Mouse (Mus musculus) ES-E14 (cell line): ENCODE measurements at regions not wholly inside any gene's neighbourhood (a gene's known extent, or its start where the extent isn't known, plus 50 kb on each side); places are given as distances from the start of the nearest gene placed in this dataset.

Experiments used
- DNase-seq: peaks from one replicate; pipeline ENCODE4 v3.0.0-alpha.2; 2013; ENCODE audit warnings: low read depth, low spot score
- H3K27ac ChIP-seq: 2 replicates; pipeline ENCODE4 v1.5.1; 2012; ENCODE audit warnings: low read depth, mild to moderate bottlenecking, low read length, moderate library complexity, mixed read lengths; ENCODE audit not compliant: poor library complexity, insufficient read depth, severe bottlenecking
- H3K36me3 ChIP-seq: 2 replicates; pipeline ENCODE4 v1.6.1; 2012; ENCODE audit warnings: mild to moderate bottlenecking, low read length, moderate library complexity, mixed read lengths; ENCODE audit not compliant: control insufficient read depth, poor library complexity, insufficient read depth, severe bottlenecking
- H3K4me1 ChIP-seq, 2 experiments: fragments of 150-350 bp in 1 of 2; sonication (generic) in 1 of 2; 2 replicates each; pipeline ENCODE4 v1.6.1; 2012; ENCODE audit warnings: low read length in 2 of 2, mild to moderate bottlenecking in 1 of 2, mixed read lengths in 1 of 2; ENCODE audit not compliant: control insufficient read depth in 2 of 2, insufficient read depth in 2 of 2, poor library complexity in 1 of 2
- H3K4me3 ChIP-seq, 2 experiments: fragments of 150-350 bp in 1 of 2; sonication (generic) in 1 of 2; 2 replicates each; pipeline ENCODE4 v1.5.1; 2012; ENCODE audit warnings: low read length in 2 of 2, low read depth in 1 of 2, mild to moderate bottlenecking in 1 of 2, mixed read lengths in 1 of 2; ENCODE audit not compliant: insufficient read depth in 1 of 2, poor library complexity in 1 of 2, severe bottlenecking in 1 of 2
- H3K9ac ChIP-seq: 2 replicates; pipeline ENCODE4 v1.6.1; 2012; ENCODE audit warnings: low read depth, mild to moderate bottlenecking, low read length, mixed read lengths; ENCODE audit not compliant: poor library complexity, insufficient read depth, severe bottlenecking
- H3K9me3 ChIP-seq: fragments of 150-350 bp; sonication (generic); 2 replicates; pipeline ENCODE4 v1.6.1; 2012; ENCODE audit warnings: low read depth, mild to moderate bottlenecking, low read length; ENCODE audit not compliant: control insufficient read depth, insufficient read depth
- CHD2 ChIP-seq: IDR thresholded peaks from 2 replicates; pipeline ENCODE4 v1.6.1; 2014; ENCODE audit warnings: mild to moderate bottlenecking, low read depth, low read length, inconsistent platforms
- HCFC1 ChIP-seq: IDR thresholded peaks from 2 replicates; pipeline ENCODE4 v1.6.1; 2012; ENCODE audit warnings: low read length, inconsistent platforms, borderline replicate concordance; ENCODE audit not compliant: insufficient read depth
- MAFK ChIP-seq: IDR thresholded peaks from 2 replicates; pipeline ENCODE4 v1.6.1; 2014; ENCODE audit warnings: mild to moderate bottlenecking, low read depth, low read length, inconsistent platforms; ENCODE audit not compliant: insufficient read depth
- ZC3H11A ChIP-seq: IDR thresholded peaks from 2 replicates; pipeline ENCODE4 v1.6.1; 2012; ENCODE audit warnings: low read depth, mild to moderate bottlenecking, inconsistent platforms, low read length, borderline replicate concordance
- ZNF384 ChIP-seq: IDR thresholded peaks from 2 replicates; pipeline ENCODE4 v1.6.1; 2012; ENCODE audit warnings: low read depth, low read length, inconsistent platforms
- in situ Hi-C, 2 experiments: fragments of 600-800 bp; cut with MboI; formaldehyde crosslinking; loops; one replicate each; pipeline ENCODE4 v1.15.1; 2025; ENCODE audit warnings: low sequenced_read_pairs in 2 of 2, inconsistent platforms in 1 of 2; ENCODE audit not compliant: unreplicated experiment in 2 of 2

DNA sequence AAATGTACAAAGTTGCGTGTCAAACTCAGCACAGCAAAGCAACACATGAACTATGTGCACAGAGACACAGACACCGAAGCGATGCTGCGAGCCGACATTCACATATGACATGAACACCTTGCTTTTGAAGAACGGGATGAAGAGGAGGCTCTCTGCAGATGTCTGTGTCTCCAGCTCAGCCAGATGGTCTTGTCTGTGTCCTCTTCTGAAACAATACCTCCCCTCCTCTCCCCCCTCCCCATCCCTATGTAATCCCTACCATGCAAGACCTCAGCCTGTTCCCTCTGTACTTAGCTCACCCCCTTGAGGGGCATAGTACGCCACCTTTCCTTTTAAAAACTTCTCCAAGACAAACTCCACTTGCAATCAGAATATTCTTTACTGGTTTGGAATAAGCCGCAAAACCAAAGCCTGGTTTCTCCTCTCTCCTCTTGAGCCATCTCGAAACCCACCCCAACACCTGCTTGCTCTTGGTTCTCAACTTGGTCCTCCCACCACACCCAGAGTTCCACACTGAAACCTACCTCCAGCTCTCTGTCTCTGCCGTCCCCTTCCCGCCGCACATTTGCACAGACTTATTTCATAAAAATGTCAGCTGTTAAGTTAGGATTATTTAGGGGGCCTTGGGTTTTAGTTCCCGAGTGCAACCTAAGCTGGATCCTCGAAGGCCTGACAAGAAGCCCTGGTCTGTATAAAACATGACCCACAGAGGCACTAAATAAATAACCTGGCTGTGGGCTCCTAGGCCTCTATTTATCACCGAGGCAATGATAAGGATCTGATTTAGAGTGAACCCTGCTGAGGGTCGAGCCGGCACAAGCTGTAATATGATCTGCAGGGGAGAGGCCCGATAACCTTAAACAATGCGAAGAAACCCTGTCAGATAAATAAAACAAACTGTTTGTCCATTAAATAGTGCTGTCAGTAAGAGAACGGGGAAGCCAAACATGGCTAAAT, 327.1 kb upstream of the Sall1 start:
- TF ChIP-seq ZC3H11A (no peak), CHD2 (no peak), MAFK (no peak), ZNF384 (no peak), HCFC1 (no peak)
- Histone ChIP-seq H3K27ac (no peak overlapping the region), H3K36me3 (no peaks in the 10 kb centered on the region), H3K4me3 (no peak overlapping the region), H3K4me1 (no peaks in the 10 kb centered on the region), H3K9ac (no peak overlapping the region), H3K9me3 (no peaks in the 10 kb centered on the region)
- no peak for DNase-seq
- in situ Hi-C loops, result no loop called here

DNA sequence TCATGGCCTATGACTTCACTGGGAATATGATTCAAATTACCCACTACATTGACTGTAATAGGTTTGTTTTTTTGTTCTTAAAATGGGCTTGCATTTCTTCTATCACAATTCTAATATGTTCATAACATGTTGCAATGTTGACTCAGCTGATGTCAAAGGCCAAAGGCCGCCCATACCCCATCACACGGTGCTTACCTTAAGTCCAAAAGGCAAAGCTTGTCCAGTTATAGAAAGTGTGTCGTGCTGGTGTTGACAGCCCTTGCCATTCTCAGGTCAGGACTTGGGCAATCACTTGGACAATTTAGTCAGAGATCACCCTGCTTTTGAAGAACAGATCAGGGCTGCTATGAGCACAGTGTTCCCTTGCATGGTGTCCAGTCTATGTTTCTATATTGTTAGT, 321.5 kb upstream of the Sall1 start:
- in situ Hi-C loops, result no loop called here
- no peaks in the 10 kb centered on the region for H3K4me1 ChIP-seq

DNA sequence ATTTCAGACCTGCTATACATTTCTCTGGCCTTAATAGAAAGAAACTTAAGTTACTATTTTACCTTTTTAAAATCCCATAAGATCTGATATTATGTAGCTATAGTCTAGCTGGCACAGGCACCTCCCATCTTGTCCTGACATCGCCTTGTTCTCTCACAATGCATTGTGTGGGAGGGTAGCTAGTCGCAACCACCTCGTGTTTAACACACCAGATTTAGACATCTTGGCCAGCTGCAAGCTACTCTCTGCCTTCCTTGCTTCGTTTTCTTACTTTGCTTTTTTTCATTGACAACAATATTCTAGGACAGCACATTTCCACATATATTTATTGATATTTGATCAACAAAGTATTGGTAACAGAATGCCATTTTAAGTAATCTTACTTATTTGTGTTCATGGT, 314.4 kb upstream of the Sall1 start:
- Histone ChIP-seq H3K4me3 (no peak overlapping the region), H3K9me3 (no peaks in the 10 kb centered on the region), H3K36me3 (no peaks in the 10 kb centered on the region), H3K9ac (no peak overlapping the region), H3K27ac (no peak overlapping the region), H3K4me1 (no peaks in the 10 kb centered on the region)
- no peak for TF ChIP-seq MAFK
- TF ChIP-seq HCFC1, result no peak
- TF ChIP-seq ZC3H11A, result no peak
- TF ChIP-seq ZNF384, result no peak
- no peak for TF ChIP-seq CHD2
- in situ Hi-C loops, result no loop called here
- no peak for DNase-seq

More for the DNA sequence above, 321.5 kb upstream of the Sall1 start:
- TF ChIP-seq ZC3H11A (no peak), HCFC1 (no peak), CHD2 (no peak), MAFK (no peak), ZNF384 (no peak)
- H3K9me3 ChIP-seq, result no peaks in the 10 kb centered on the region
- no peak for DNase-seq
- no peaks in the 10 kb centered on the region for H3K36me3 ChIP-seq
- H3K4me3 ChIP-seq, result no peak overlapping the region
- H3K27ac ChIP-seq, result no peak overlapping the region
- H3K9ac ChIP-seq, result no peak overlapping the region

DNA sequence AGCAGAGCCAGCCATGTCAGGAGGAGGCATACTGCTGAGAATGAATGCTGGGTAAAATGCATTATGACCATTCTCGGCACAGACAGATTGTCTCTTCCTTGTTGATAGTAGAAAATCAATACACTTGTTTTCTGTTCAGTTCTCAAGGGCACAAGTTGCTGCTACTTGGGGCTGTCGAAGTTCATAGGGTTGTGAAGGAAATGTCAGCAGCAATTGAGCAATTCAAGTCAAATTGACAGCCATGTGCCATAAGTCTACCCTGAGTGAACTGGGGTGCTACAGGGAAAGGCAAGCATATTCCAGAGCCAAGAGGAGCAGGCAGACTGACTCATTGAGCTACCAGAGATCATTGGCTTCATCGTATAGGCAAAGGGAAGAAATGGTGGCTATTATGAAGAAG, 301.6 kb upstream of the Sall1 start:
- no peak for DNase-seq
- Histone ChIP-seq H3K4me3 (no peak overlapping the region), H3K9ac (no peak overlapping the region), H3K27ac (no peak overlapping the region), H3K36me3 (no peaks in the 10 kb centered on the region), H3K4me1 (no peaks in the 10 kb centered on the region), H3K9me3 (no peaks in the 10 kb centered on the region)
- no peak for TF ChIP-seq HCFC1
- TF ChIP-seq CHD2, result no peak
- TF ChIP-seq ZNF384, result no peak
- no peak for TF ChIP-seq ZC3H11A
- TF ChIP-seq MAFK, result no peak
- in situ Hi-C loops, result no loop called here
